Mouse (Mus musculus) bone marrow macrophage, adult 2 months (primary cell): ENCODE data around the gene Crygs. TPM values are rescaled to one million over a fixed set of nuclear protein-coding genes. Genes with fewer than 3 reads are reported as not detected.

Source experiments
- H3K27ac ChIP-seq: 2 replicates; pipeline ENCODE4 v1.5.1; 2012; ENCODE audit warnings: low read depth, low read length; ENCODE audit not compliant: insufficient read depth
- H3K4me1 ChIP-seq: 2 replicates; pipeline ENCODE4 v1.6.1; 2012; ENCODE audit warnings: low read length; ENCODE audit not compliant: control insufficient read depth, insufficient read depth
- H3K4me3 ChIP-seq: 2 replicates; pipeline ENCODE4 v1.5.1; 2012; ENCODE audit warnings: mild to moderate bottlenecking, low read length, moderate library complexity; ENCODE audit not compliant: insufficient read depth
- CTCF ChIP-seq: IDR thresholded peaks from 2 replicates; pipeline ENCODE4 v1.5.1; 2012; ENCODE audit warnings: low read depth, mild to moderate bottlenecking, low read length, moderate library complexity
- POLR2A ChIP-seq: IDR thresholded peaks from 2 replicates; pipeline ENCODE4 v1.6.1; 2012; ENCODE audit warnings: mild to moderate bottlenecking, low read depth, low read length, borderline replicate concordance
- polyA plus RNA-seq: library from polyadenylated mRNA; stranded (reverse); fragments of >200 nt; gene quantifications from 2 replicates; pipeline ENCODE4 v1.2.4, GENCODE M21; 2012; ENCODE audit not compliant: missing spikeins, insufficient read depth, insufficient read length

Crygs gene
- polyA plus RNA-seq, result not detected in 2 replicates

GRCm38 (mm10) chr16:22811477-22811876 lies at the start of gene Crygs:
Gene Crygs (minus strand): TSS chr16:22811577.
- Histone ChIP-seq H3K4me1 (no peaks in the 10 kb centered on the region), H3K27ac (no peak within 1 kb of the TSS), H3K4me3 (no peak within 1 kb of the TSS)
- TF ChIP-seq POLR2A, result no peak
- no peak for TF ChIP-seq CTCF

- H3K4me1 ChIP-seq, result peaks cover 8% of the 10 kb centered on the region
- H3K27ac ChIP-seq, result peak within 1 kb of the TSS; percentile 72
- peak within 1 kb of the TSS; percentile 92 for H3K4me3 ChIP-seq
- TF ChIP-seq CTCF, result no peak
- TF ChIP-seq POLR2A, result no peak
Observed at GRCm38 (mm10) chr16:22857431-22858113, 46.2 kb upstream of the Crygs start, which contains the start of the genes Tbccd1 and Dnajb11. Gene Tbccd1 (minus strand): TSS chr16:22857669. Gene Dnajb11 (plus strand): TSS chr16:22857845.

- H3K4me1 ChIP-seq, result peaks cover 8% of the 10 kb centered on the region
- TF ChIP-seq CTCF, result no peak
- peak overlapping the region; percentile 72 for H3K27ac ChIP-seq
- peak overlapping the region; percentile 80 for H3K4me3 ChIP-seq
Observed at GRCm38 (mm10) chr16:22856773-22857172, 45.4 kb upstream of the Crygs start.

GRCm38 (mm10) chr16:22852709-22853108 lies 41.3 kb upstream of the Crygs start:
- no peaks in the 10 kb centered on the region for H3K4me1 ChIP-seq
- H3K4me3 ChIP-seq, result no peak overlapping the region
- TF ChIP-seq POLR2A, result no peak
- no peak for TF ChIP-seq CTCF
- H3K27ac ChIP-seq, result no peak overlapping the region

- Histone ChIP-seq H3K4me1 (no peaks in the 10 kb centered on the region), H3K4me3 (no peak overlapping the region), H3K27ac (no peak overlapping the region)
- TF ChIP-seq CTCF (no peak), POLR2A (no peak)
Observed at GRCm38 (mm10) chr16:22848331-22848730, 37.0 kb upstream of the Crygs start.

- TF ChIP-seq CTCF, result no peak
- no peak for TF ChIP-seq POLR2A
- no peaks in the 10 kb centered on the region for H3K4me1 ChIP-seq
- H3K27ac ChIP-seq, result no peak overlapping the region
- H3K4me3 ChIP-seq, result no peak overlapping the region
Observed at GRCm38 (mm10) chr16:22847686-22848085, 36.3 kb upstream of the Crygs start.

GRCm38 (mm10) chr16:22845481-22845880 lies 34.1 kb upstream of the Crygs start:
- no peak overlapping the region for H3K4me3 ChIP-seq
- no peak overlapping the region for H3K27ac ChIP-seq
- H3K4me1 ChIP-seq, result peaks cover 12% of the 10 kb centered on the region
- no peak for TF ChIP-seq CTCF
- TF ChIP-seq POLR2A, result no peak

- TF ChIP-seq CTCF (no peak), POLR2A (no peak)
- Histone ChIP-seq H3K4me1 (peaks cover 17% of the 10 kb centered on the region), H3K4me3 (no peak overlapping the region), H3K27ac (no peak overlapping the region)
Observed at GRCm38 (mm10) chr16:22844834-22845233, 33.5 kb upstream of the Crygs start.

- Histone ChIP-seq H3K27ac (no peak overlapping the region), H3K4me3 (no peak overlapping the region), H3K4me1 (peaks cover 22% of the 10 kb centered on the region)
- TF ChIP-seq CTCF, result no peak
- TF ChIP-seq POLR2A, result no peak
Observed at GRCm38 (mm10) chr16:22844061-22844801, 32.9 kb upstream of the Crygs start.

GRCm38 (mm10) chr16:22842871-22843270 lies 31.5 kb upstream of the Crygs start:
- Histone ChIP-seq H3K4me3 (no peak overlapping the region), H3K27ac (no peak overlapping the region), H3K4me1 (peaks cover 25% of the 10 kb centered on the region)
- TF ChIP-seq CTCF, result no peak
- no peak for TF ChIP-seq POLR2A
